Mouse (Mus musculus) embryonic facial prominence, embryonic 12.5 days (tissue): ENCODE measurements around the gene Bpifa6. TPM values are rescaled to one million over a fixed set of nuclear protein-coding genes. Genes with fewer than 3 reads are reported as not detected.
A peak's percentile ranks its signal among the peaks of the same experiment; 100 is the strongest.

ENCODE experiments used
- ATAC-seq: fragments of 200-750 bp; cut with Nextera tagmentation; 2 replicates; pipeline ENCODE4 v1.8.0; 2017; ENCODE audit not compliant: insufficient number of reproducible peaks, insufficient read depth, low FRiP score, low TSS enrichment
- H3K27ac ChIP-seq: fragments of 300-500 bp; sonication (generic); 2 replicates; pipeline ENCODE4 v1.5.1; 2016; ENCODE audit warnings: mild to moderate bottlenecking
- H3K27me3 ChIP-seq: fragments of 300-500 bp; sonication (generic); 2 replicates; pipeline ENCODE4 v1.6.1; 2016; ENCODE audit warnings: mild to moderate bottlenecking, moderate library complexity
- H3K36me3 ChIP-seq: fragments of 300-500 bp; sonication (generic); 2 replicates; pipeline ENCODE4 v1.6.1; 2016; ENCODE audit warnings: mild to moderate bottlenecking
- H3K4me1 ChIP-seq: fragments of 300-500 bp; sonication (generic); 2 replicates; pipeline ENCODE4 v1.6.1; 2016
- H3K4me2 ChIP-seq: fragments of 300-500 bp; sonication (generic); replicated peaks from 2 replicates; pipeline ENCODE4 v1.6.1; 2016; ENCODE audit warnings: mild to moderate bottlenecking, moderate library complexity
- H3K4me3 ChIP-seq: fragments of 300-500 bp; sonication (generic); 2 replicates; pipeline ENCODE4 v1.5.1; 2016; ENCODE audit warnings: mild to moderate bottlenecking
- H3K9ac ChIP-seq: fragments of 300-500 bp; sonication (generic); 2 replicates; pipeline ENCODE4 v1.6.1; 2016; ENCODE audit warnings: mild to moderate bottlenecking, moderate library complexity
- H3K9me3 ChIP-seq: fragments of 300-500 bp; sonication (generic); 2 replicates; pipeline ENCODE4 v1.6.1; 2016; ENCODE audit warnings: mild to moderate bottlenecking, moderate library complexity
- WGBS: fragments of 180-500 bp; shearing (Covaris S2); methylation state at CpG from one replicate; pipeline ENCODE4 v1.1.7; 2016; 5-methylcytosine and 5-hydroxymethylcytosine counted together
- polyA plus RNA-seq: library from polyadenylated mRNA; unstranded; fragments of >200 nt; fragmentation: Nextera tagmentation; extraction: Ambion mirVana; gene quantifications from 2 replicates; pipeline ENCODE4 v1.2.1, GENCODE M21; 2016

The Bpifa6 gene
- not detected in 2 replicates for polyA plus RNA-seq

DNA sequence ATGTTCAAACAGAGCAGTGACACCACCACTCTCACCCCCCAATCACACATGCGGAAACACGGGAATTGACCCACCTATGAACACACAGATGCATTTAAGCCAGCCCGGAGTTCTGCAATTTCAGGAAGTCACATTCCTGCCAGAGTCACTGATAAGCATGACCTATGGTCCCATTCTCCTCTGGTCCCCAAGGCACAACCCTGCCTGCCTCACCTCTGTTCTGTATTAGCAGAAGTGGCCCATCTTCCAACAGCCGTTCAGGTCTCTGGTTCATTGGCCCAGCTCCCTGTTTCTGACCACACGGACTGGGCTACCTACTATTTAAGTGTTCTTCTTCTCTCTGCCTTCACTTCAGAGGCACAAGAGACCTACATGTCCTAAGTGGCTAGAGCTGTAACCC is at the start of gene Bpifa6:
Bpifa6 (plus strand) TSS at position 364 of the 400 bp plus-strand sequence.
- Histone ChIP-seq H3K9ac (no peak within 1 kb of the TSS), H3K4me3 (no peak within 1 kb of the TSS), H3K27me3 (no peaks in the 10 kb centered on the region), H3K4me1 (no peaks in the 10 kb centered on the region), H3K9me3 (no peaks in the 10 kb centered on the region), H3K36me3 (no peaks in the 10 kb centered on the region), H3K27ac (no peak within 1 kb of the TSS), H3K4me2 (no peak within 1 kb of the TSS)
- no peak for ATAC-seq
- 44% methylated on average over 5 of the region's 5 CpGs for WGBS

DNA sequence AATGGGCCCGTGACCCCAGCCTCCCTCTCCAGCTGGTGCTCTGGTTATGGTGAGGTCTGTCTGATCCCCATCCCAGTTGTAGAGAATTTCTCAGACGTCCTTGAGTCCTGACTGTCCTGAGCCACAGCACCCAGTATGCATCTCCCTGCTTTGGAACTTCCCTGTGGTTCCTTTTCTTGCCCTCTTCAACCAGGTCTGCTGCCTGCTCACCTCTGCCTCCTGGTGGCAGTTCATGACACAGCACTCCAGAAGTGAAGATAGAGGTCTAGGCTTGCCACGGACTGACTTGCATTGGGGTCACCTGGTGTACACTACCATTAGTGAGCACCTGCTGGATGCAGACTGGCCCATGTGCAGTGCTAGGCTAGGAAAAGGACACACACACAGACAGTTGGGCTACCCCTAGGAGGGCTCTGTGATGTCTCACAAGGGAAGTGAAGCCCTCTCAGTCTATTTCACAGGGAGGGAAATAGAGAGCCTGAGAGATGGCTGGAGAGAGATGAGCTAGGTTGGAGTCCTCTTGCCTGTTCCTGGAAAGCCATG is 44.8 kb upstream of the Bpifa6 start:
- Histone ChIP-seq H3K27me3 (no peaks in the 10 kb centered on the region), H3K9me3 (no peaks in the 10 kb centered on the region), H3K27ac (no peak overlapping the region), H3K4me1 (no peaks in the 10 kb centered on the region), H3K4me2 (no peak overlapping the region), H3K9ac (no peak overlapping the region), H3K36me3 (no peaks in the 10 kb centered on the region), H3K4me3 (no peak overlapping the region)
- WGBS: 44% methylated on average over 3 of the region's 3 CpGs
- no peak for ATAC-seq

GRCm38 (mm10) chr2:153931125-153931524 is 43.6 kb upstream of the Bpifa6 start:
- no peak overlapping the region for H3K4me2 ChIP-seq
- no peaks in the 10 kb centered on the region for H3K9me3 ChIP-seq
- no peaks in the 10 kb centered on the region for H3K36me3 ChIP-seq
- H3K27ac ChIP-seq: no peak overlapping the region
- no peak for ATAC-seq
- 73% methylated on average over 6 of the region's 6 CpGs for WGBS
- H3K27me3 ChIP-seq: no peaks in the 10 kb centered on the region
- no peak overlapping the region for H3K4me3 ChIP-seq
- no peaks in the 10 kb centered on the region for H3K4me1 ChIP-seq
- no peak overlapping the region for H3K9ac ChIP-seq

GRCm38 (mm10) chr2:153933311-153933710 is 41.4 kb upstream of the Bpifa6 start:
- no peak overlapping the region for H3K27ac ChIP-seq
- 84% methylated on average over 6 of the region's 6 CpGs for WGBS
- no peak overlapping the region for H3K4me2 ChIP-seq
- H3K9me3 ChIP-seq: no peaks in the 10 kb centered on the region
- no peaks in the 10 kb centered on the region for H3K36me3 ChIP-seq
- H3K4me3 ChIP-seq: no peak overlapping the region
- no peaks in the 10 kb centered on the region for H3K4me1 ChIP-seq
- H3K9ac ChIP-seq: no peak overlapping the region
- H3K27me3 ChIP-seq: no peaks in the 10 kb centered on the region
- no peak for ATAC-seq

DNA sequence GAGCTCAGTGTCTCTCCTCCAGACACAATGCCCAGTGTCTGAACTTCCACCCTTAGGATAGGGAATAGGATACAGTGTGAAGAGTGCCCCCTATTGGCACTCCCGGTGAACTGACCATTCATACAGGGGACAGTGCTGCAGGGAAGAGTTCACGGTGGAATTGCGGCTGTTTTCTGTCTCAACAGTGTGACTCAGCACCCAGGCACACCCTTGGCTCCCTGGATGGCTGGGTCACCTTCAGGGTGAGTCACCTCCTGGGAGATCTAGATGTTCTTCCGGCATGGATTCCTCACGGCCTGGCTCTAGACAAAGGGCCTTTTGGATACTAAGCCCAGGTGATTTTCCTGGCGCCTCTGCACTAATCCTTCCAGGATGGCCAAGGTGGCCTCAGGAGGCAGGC is 39.4 kb upstream of the Bpifa6 start:
- Histone ChIP-seq H3K36me3 (no peaks in the 10 kb centered on the region), H3K27me3 (no peaks in the 10 kb centered on the region), H3K4me2 (no peak overlapping the region), H3K9ac (no peak overlapping the region), H3K9me3 (no peaks in the 10 kb centered on the region), H3K4me1 (no peaks in the 10 kb centered on the region), H3K27ac (no peak overlapping the region), H3K4me3 (no peak overlapping the region)
- WGBS: 90% methylated on average over 6 of the region's 6 CpGs
- no peak for ATAC-seq

DNA sequence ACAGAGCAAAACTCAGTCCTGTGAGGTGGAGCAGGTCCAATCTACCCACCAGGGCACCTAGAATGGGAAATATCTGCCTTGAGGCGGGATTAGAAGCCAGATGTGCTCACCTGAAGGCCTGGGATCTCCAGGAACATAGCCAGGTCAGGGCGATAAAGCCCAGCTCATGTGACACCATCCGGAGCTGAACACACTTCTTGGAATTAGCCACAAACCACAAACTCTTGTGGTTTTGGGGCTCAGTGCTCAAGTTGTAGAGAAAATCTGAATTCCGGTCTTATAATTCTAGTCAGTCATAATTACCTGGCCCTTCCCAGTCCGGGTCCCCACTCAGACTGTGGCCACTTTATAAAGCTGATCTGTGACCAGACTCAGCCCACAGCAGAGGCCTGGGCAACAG is 36.9 kb upstream of the Bpifa6 start, which contains the start of gene Bpifb4:
Bpifb4 (plus strand) TSS at position 370 of the 400 bp plus-strand sequence.
- no peaks in the 10 kb centered on the region for H3K4me1 ChIP-seq
- H3K9me3 ChIP-seq: no peaks in the 10 kb centered on the region
- H3K36me3 ChIP-seq: no peaks in the 10 kb centered on the region
- H3K27ac ChIP-seq: no peak within 1 kb of the TSS
- no peaks in the 10 kb centered on the region for H3K27me3 ChIP-seq
- ATAC-seq: no peak
- H3K4me3 ChIP-seq: no peak within 1 kb of the TSS
- no peak within 1 kb of the TSS for H3K9ac ChIP-seq
- H3K4me2 ChIP-seq: no peak within 1 kb of the TSS
- 82% methylated on average over 5 of the region's 5 CpGs for WGBS

- H3K36me3 ChIP-seq: no peaks in the 10 kb centered on the region
- H3K4me2 ChIP-seq: no peak overlapping the region
- H3K4me3 ChIP-seq: no peak overlapping the region
- no peak for ATAC-seq
- 41% methylated on average over 3 of the region's 3 CpGs for WGBS
- no peak overlapping the region for H3K27ac ChIP-seq
- H3K9me3 ChIP-seq: no peaks in the 10 kb centered on the region
- no peaks in the 10 kb centered on the region for H3K4me1 ChIP-seq
- H3K27me3 ChIP-seq: no peaks in the 10 kb centered on the region
- H3K9ac ChIP-seq: no peak overlapping the region
Observed at GRCm38 (mm10) chr2:153943537-153943936, 31.2 kb upstream of the Bpifa6 start.

GRCm38 (mm10) chr2:153944567-153944966 is 30.2 kb upstream of the Bpifa6 start:
- no peak for ATAC-seq
- Histone ChIP-seq H3K27ac (no peak overlapping the region), H3K4me1 (no peaks in the 10 kb centered on the region), H3K9ac (no peak overlapping the region), H3K9me3 (no peaks in the 10 kb centered on the region), H3K4me2 (no peak overlapping the region), H3K36me3 (no peaks in the 10 kb centered on the region), H3K4me3 (no peak overlapping the region), H3K27me3 (no peaks in the 10 kb centered on the region)
- WGBS: 81% methylated on average over 8 of the region's 8 CpGs

DNA sequence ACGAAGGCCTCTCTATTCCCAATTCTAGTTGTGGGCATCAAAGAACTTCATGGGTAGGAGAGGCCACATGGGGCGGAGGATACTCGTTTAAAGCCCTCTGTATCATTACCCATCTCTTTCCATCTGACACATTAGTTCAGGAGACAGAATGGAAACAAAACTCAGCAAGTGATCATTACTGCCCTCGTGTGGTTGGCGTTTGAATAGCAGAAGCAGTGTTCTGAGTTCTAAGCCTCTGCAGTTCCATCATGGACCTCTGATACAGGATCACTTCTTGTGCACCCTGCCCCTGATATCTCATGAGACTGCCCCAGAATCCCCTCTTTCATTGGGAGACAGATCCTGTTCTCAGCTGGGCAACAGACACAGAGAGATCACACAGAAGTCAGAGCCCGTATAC is 21.8 kb upstream of the Bpifa6 start:
- Histone ChIP-seq H3K4me3 (no peak overlapping the region), H3K27me3 (no peaks in the 10 kb centered on the region), H3K4me2 (no peak overlapping the region), H3K9ac (no peak overlapping the region), H3K27ac (no peak overlapping the region), H3K9me3 (no peaks in the 10 kb centered on the region), H3K4me1 (no peaks in the 10 kb centered on the region), H3K36me3 (no peaks in the 10 kb centered on the region)
- no peak for ATAC-seq
- 33% methylated on average over 6 of the region's 6 CpGs for WGBS

- 4% methylated on average over 6 of the region's 6 CpGs for WGBS
- Histone ChIP-seq H3K9me3 (no peaks in the 10 kb centered on the region), H3K9ac (no peak overlapping the region), H3K4me3 (no peak overlapping the region), H3K36me3 (no peaks in the 10 kb centered on the region), H3K27me3 (no peaks in the 10 kb centered on the region), H3K27ac (no peak overlapping the region), H3K4me2 (peak overlapping the region; percentile 32; the same call in 1 of the 2 replicates), H3K4me1 (no peaks in the 10 kb centered on the region)
- ATAC-seq: no peak
Observed at GRCm38 (mm10) chr2:153953836-153954235, 20.9 kb upstream of the Bpifa6 start.

DNA sequence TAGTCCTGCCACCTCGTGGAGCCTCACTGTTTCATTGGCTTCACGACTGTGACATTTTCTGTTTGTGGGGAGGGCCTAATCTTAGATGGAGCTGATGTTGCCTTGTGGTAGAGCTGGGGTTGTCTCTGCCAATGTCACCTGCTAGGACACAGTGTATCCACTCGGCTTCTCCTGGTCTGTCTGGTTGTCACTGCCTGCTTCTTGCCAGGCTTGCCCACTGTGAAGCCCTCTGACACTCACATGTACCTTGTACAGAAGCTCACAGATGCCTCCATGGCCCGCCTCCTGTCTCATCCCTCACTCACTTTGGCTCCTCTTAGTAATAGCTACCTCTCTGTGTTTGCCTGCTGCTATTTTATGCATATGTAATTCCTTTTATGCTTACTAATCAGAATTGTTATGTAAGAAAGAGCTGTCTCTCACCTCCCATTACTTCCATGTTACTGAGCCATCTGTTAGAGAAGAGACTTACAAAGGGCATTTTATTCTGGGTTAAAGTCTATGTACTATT is 11.9 kb upstream of the Bpifa6 start:
- H3K36me3 ChIP-seq: no peaks in the 10 kb centered on the region
- no peaks in the 10 kb centered on the region for H3K9me3 ChIP-seq
- no peaks in the 10 kb centered on the region for H3K27me3 ChIP-seq
- no peak overlapping the region for H3K4me3 ChIP-seq
- H3K27ac ChIP-seq: no peak overlapping the region
- no peak overlapping the region for H3K9ac ChIP-seq
- ATAC-seq: no peak
- no peak overlapping the region for H3K4me2 ChIP-seq
- H3K4me1 ChIP-seq: no peaks in the 10 kb centered on the region
- WGBS: 72% methylated on average over 4 of the region's 4 CpGs

GRCm38 (mm10) chr2:153963334-153963733 is 11.4 kb upstream of the Bpifa6 start:
- Histone ChIP-seq H3K27ac (no peak overlapping the region), H3K4me2 (no peak overlapping the region), H3K36me3 (no peaks in the 10 kb centered on the region), H3K9me3 (no peaks in the 10 kb centered on the region), H3K27me3 (no peaks in the 10 kb centered on the region), H3K9ac (no peak overlapping the region), H3K4me1 (no peaks in the 10 kb centered on the region), H3K4me3 (no peak overlapping the region)
- 94% methylated on average over 1 of the region's 1 CpGs for WGBS
- ATAC-seq: no peak
